Mouse (Mus musculus) lung, postnatal 0 days (tissue): Measurements from ENCODE around the gene Npw. TPM values are rescaled to one million over a fixed set of nuclear protein-coding genes. Genes with fewer than 3 reads are reported as not detected.
A peak's percentile ranks its signal among the peaks of the same experiment; 100 is the strongest.
"Not testable (repeated sequence)": the region's sequence is repeated elsewhere in the genome, so short reads cannot be mapped to it uniquely, and the experiment has no call there.

Experiments
- ATAC-seq: fragments of 200-750 bp; cut with Nextera tagmentation; 2 replicates; pipeline ENCODE4 v1.8.0; 2017; ENCODE audit warnings: moderate library complexity
- DNase-seq: peaks from one replicate; pipeline ENCODE4 v3.0.0-alpha.2; 2016; ENCODE audit warnings: low spot score
- H3K27ac ChIP-seq: fragments of 300-500 bp; sonication (generic); 2 replicates; pipeline ENCODE4 v1.5.1; 2014; ENCODE audit warnings: antibody characterized with exemption, mild to moderate bottlenecking, low read length, mixed read lengths
- H3K27me3 ChIP-seq: fragments of 300-500 bp; sonication (generic); replicated peaks from 2 replicates; pipeline ENCODE4 v1.6.1; 2014; ENCODE audit warnings: low read length, mixed read lengths; ENCODE audit not compliant: insufficient read depth
- H3K36me3 ChIP-seq: fragments of 300-500 bp; sonication (generic); 2 replicates; pipeline ENCODE4 v1.6.1; 2014; ENCODE audit warnings: low read length, mixed read lengths; ENCODE audit not compliant: insufficient read depth
- H3K4me1 ChIP-seq: fragments of 300-500 bp; sonication (generic); 2 replicates; pipeline ENCODE4 v1.6.1; 2014; ENCODE audit warnings: antibody characterized with exemption, low read depth, low read length, mixed read lengths; ENCODE audit not compliant: insufficient read depth
- H3K4me2 ChIP-seq: fragments of 300-500 bp; sonication (generic); replicated peaks from 2 replicates; pipeline ENCODE4 v1.6.1; 2014; ENCODE audit warnings: low read depth, mild to moderate bottlenecking, low read length, moderate library complexity, mixed read lengths
- H3K4me3 ChIP-seq: fragments of 300-500 bp; sonication (generic); 2 replicates; pipeline ENCODE4 v1.5.1; 2014; ENCODE audit warnings: low read depth, low read length
- H3K9ac ChIP-seq: fragments of 300-500 bp; sonication (generic); replicated peaks from 2 replicates; pipeline ENCODE4 v1.6.1; 2014; ENCODE audit warnings: low read depth, mild to moderate bottlenecking
- H3K9me3 ChIP-seq: fragments of 300-500 bp; sonication (generic); 2 replicates; pipeline ENCODE4 v1.6.1; 2016; ENCODE audit warnings: low read length, mixed read lengths
- CTCF ChIP-seq: IDR thresholded peaks from 2 replicates; pipeline ENCODE4 v1.5.1; 2016; ENCODE audit warnings: antibody characterized with exemption, mild to moderate bottlenecking
- EP300 ChIP-seq: IDR thresholded peaks from 2 replicates; pipeline ENCODE4 v1.6.1; 2016; ENCODE audit warnings: antibody characterized with exemption, mild to moderate bottlenecking, control low read depth
- WGBS: fragments of 180-500 bp; shearing (Covaris S2); extraction: QIAGEN DNeasy Blood & Tissue Kit; methylation state at CpG from one replicate; pipeline ENCODE4 v1.1.7; 2014; 5-methylcytosine and 5-hydroxymethylcytosine counted together
- polyA plus RNA-seq: library from polyadenylated mRNA; unstranded; fragments of >200 nt; fragmentation: Nextera tagmentation; extraction: Ambion mirVana; gene quantifications from 2 replicates; pipeline ENCODE4 v1.2.1, GENCODE M21; 2015

Npw gene
- polyA plus RNA-seq, 1 experiment from 2014 or later = 10.3 TPM

- peaks cover 21% of the 10 kb centered on the region; the same call in 1 of the 2 replicates for H3K36me3 ChIP-seq
- WGBS = 59% methylated on average over 2 of the region's 2 CpGs
Observed at GRCm38 (mm10) chr17:24676187-24676586, 17.9 kb upstream of the Npw start.

GRCm38 (mm10) chr17:24674277-24674676 lies 16.0 kb upstream of the Npw start:
- Histone ChIP-seq H3K4me2 (no peak overlapping the region), H3K27ac (no peak overlapping the region), H3K4me1 (peaks cover 13% of the 10 kb centered on the region; the same call in 1 of the 2 replicates), H3K36me3 (peaks cover 10% of the 10 kb centered on the region; the same call in 1 of the 2 replicates), H3K9me3 (no peaks in the 10 kb centered on the region), H3K4me3 (no peak overlapping the region), H3K9ac (no peak overlapping the region), H3K27me3 (no peaks in the 10 kb centered on the region)
- DNase-seq (no peak), ATAC-seq (no peak)
- TF ChIP-seq CTCF (no peak), EP300 (no peak)
- 64% methylated on average over 7 of the region's 7 CpGs for WGBS

More at GRCm38 (mm10) chr17:24676187-24676586, 17.9 kb upstream of the Npw start:
- Histone ChIP-seq H3K4me2 (no peak overlapping the region), H3K9ac (no peak overlapping the region), H3K4me3 (no peak overlapping the region), H3K4me1 (peaks cover 4% of the 10 kb centered on the region; the same call in 1 of the 2 replicates), H3K27me3 (no peaks in the 10 kb centered on the region), H3K27ac (no peak overlapping the region), H3K9me3 (no peaks in the 10 kb centered on the region)
- TF ChIP-seq CTCF (peak; percentile 87), EP300 (no peak)
- ATAC-seq = peak; percentile 52; the same call in 1 of the 2 replicates
- DNase-seq = peak; percentile 82

GRCm38 (mm10) chr17:24672141-24672540 lies 13.9 kb upstream of the Npw start:
- 5% methylated on average over 5 of the region's 5 CpGs for WGBS

GRCm38 (mm10) chr17:24671346-24671745 lies 13.1 kb upstream of the Npw start:
- no peak overlapping the region for H3K9ac ChIP-seq
- WGBS = 54% methylated on average over 5 of the region's 5 CpGs
- no peak overlapping the region for H3K4me3 ChIP-seq

More at GRCm38 (mm10) chr17:24672141-24672540, 13.9 kb upstream of the Npw start:
- H3K9me3 ChIP-seq = no peaks in the 10 kb centered on the region
- no peak overlapping the region for H3K4me3 ChIP-seq
- no peak overlapping the region for H3K9ac ChIP-seq
- peaks cover 17% of the 10 kb centered on the region; the same call in 1 of the 2 replicates for H3K4me1 ChIP-seq
- ATAC-seq (peak; percentile 32), DNase-seq (peak; percentile 91)
- no peaks in the 10 kb centered on the region for H3K36me3 ChIP-seq
- TF ChIP-seq CTCF = no peak
- no peak for TF ChIP-seq EP300
- H3K27me3 ChIP-seq = no peaks in the 10 kb centered on the region
- no peak overlapping the region for H3K27ac ChIP-seq
- 0 out of 2 replicates have a peak overlapping the region, but pooled peaks have one; percentile 14 for H3K4me2 ChIP-seq

GRCm38 (mm10) chr17:24670246-24670844 lies 12.1 kb upstream of the Npw start:
- Histone ChIP-seq H3K9ac (peak overlapping the region; percentile 87), H3K9me3 (no peaks in the 10 kb centered on the region), H3K27ac (peak overlapping the region; percentile 73), H3K27me3 (no peaks in the 10 kb centered on the region), H3K36me3 (no peaks in the 10 kb centered on the region), H3K4me2 (peak overlapping the region; percentile 80), H3K4me3 (peak overlapping the region; percentile 78), H3K4me1 (peaks cover 17% of the 10 kb centered on the region; the same call in 1 of the 2 replicates)
- ATAC-seq = no peak
- DNase-seq = no peak
- TF ChIP-seq EP300 = no peak
- TF ChIP-seq CTCF = no peak
- WGBS = 1% methylated on average over 8 of the region's 8 CpGs

More at GRCm38 (mm10) chr17:24671346-24671745, 13.1 kb upstream of the Npw start:
- DNase-seq (no peak), ATAC-seq (no peak)
- Histone ChIP-seq H3K4me1 (peaks cover 17% of the 10 kb centered on the region; the same call in 1 of the 2 replicates), H3K27ac (no peak overlapping the region), H3K4me2 (peak overlapping the region; percentile 80; the same call in 1 of the 2 replicates), H3K36me3 (no peaks in the 10 kb centered on the region), H3K9me3 (no peaks in the 10 kb centered on the region), H3K27me3 (no peaks in the 10 kb centered on the region)
- TF ChIP-seq EP300 (no peak), CTCF (no peak)

GRCm38 (mm10) chr17:24669545-24670245 lies 11.4 kb upstream of the Npw start, which contains the start of gene Zfp598:
TSS of gene Zfp598 (plus strand) at chr17:24669687.
- peak; percentile 98 for ATAC-seq
- peak within 1 kb of the TSS; percentile 73 for H3K27ac ChIP-seq
- no peaks in the 10 kb centered on the region for H3K36me3 ChIP-seq
- peak within 1 kb of the TSS; percentile 80 for H3K4me2 ChIP-seq
- H3K4me3 ChIP-seq = peak within 1 kb of the TSS; percentile 78
- TF ChIP-seq EP300 (no peak), CTCF (peak; percentile 40)
- peak; percentile 97 for DNase-seq
- H3K27me3 ChIP-seq = no peaks in the 10 kb centered on the region
- peak within 1 kb of the TSS; percentile 87 for H3K9ac ChIP-seq
- WGBS = 3% methylated on average over 71 of the region's 80 CpGs
- no peaks in the 10 kb centered on the region for H3K9me3 ChIP-seq
- peaks cover 17% of the 10 kb centered on the region; the same call in 1 of the 2 replicates for H3K4me1 ChIP-seq

- 7% methylated on average over 15 of the region's 15 CpGs for WGBS
- not testable (repeated sequence) for DNase-seq
Observed at GRCm38 (mm10) chr17:24669214-24669544, 10.9 kb upstream of the Npw start.

More at GRCm38 (mm10) chr17:24669214-24669544, 10.9 kb upstream of the Npw start:
- peaks cover 17% of the 10 kb centered on the region; the same call in 1 of the 2 replicates for H3K4me1 ChIP-seq
- H3K9me3 ChIP-seq, ATAC-seq, H3K27me3 ChIP-seq, H3K36me3 ChIP-seq: not testable (repeated sequence)
- H3K4me2 ChIP-seq = peak overlapping the region; percentile 80
- H3K27ac ChIP-seq = peak overlapping the region; percentile 64
- 0 out of 2 replicates have a peak overlapping the region, but pooled peaks have one; percentile 8 for H3K9ac ChIP-seq
- peak overlapping the region; percentile 78 for H3K4me3 ChIP-seq
